Mouse (Mus musculus) 416B (cell line): ENCODE results near the gene Cks1b.

ENCODE experiments used
- DNase-seq: peaks from one replicate; pipeline ENCODE4 v3.0.0; 2011; ENCODE audit warnings: low read depth

The Cks1b gene

GRCm38 (mm10) chr3:89395806-89396653, 22.2 kb downstream of the Cks1b start:
- DNase-seq = peak; percentile 83

- DNase-seq = peak; percentile 35
Measured at GRCm38 (mm10) chr3:89395419-89395805, 22.8 kb downstream of the Cks1b start.

- DNase-seq = no peak
Measured at GRCm38 (mm10) chr3:89394894-89395256, 23.3 kb downstream of the Cks1b start.

GRCm38 (mm10) chr3:89394006-89394893, 23.9 kb downstream of the Cks1b start, which contains the start of gene Zbtb7b:
TSS of gene Zbtb7b (minus strand) at chr3:89394776.
- DNase-seq = peak; percentile 93

- DNase-seq = peak; percentile 99
Measured at GRCm38 (mm10) chr3:89393605-89394004, 24.6 kb downstream of the Cks1b start.

- DNase-seq = peak; percentile 45
Measured at GRCm38 (mm10) chr3:89392871-89393311, 25.3 kb downstream of the Cks1b start.

- peak; percentile 70 for DNase-seq
Measured at GRCm38 (mm10) chr3:89391663-89392511, 26.3 kb downstream of the Cks1b start.

GRCm38 (mm10) chr3:89390699-89391662, 27.2 kb downstream of the Cks1b start:
- DNase-seq = peak; percentile 55

- DNase-seq = peak; percentile 50
Measured at GRCm38 (mm10) chr3:89390111-89390515, 28.1 kb downstream of the Cks1b start.

- peak; percentile 69 for DNase-seq
Measured at GRCm38 (mm10) chr3:89388901-89389740, 29.1 kb downstream of the Cks1b start.

GRCm38 (mm10) chr3:89388134-89388881, 29.9 kb downstream of the Cks1b start:
- no peak for DNase-seq

- DNase-seq = no peak
Measured at GRCm38 (mm10) chr3:89387632-89388031, 30.6 kb downstream of the Cks1b start.

- DNase-seq = no peak
Measured at GRCm38 (mm10) chr3:89386438-89387420, 31.5 kb downstream of the Cks1b start.

GRCm38 (mm10) chr3:89385451-89385850, 32.7 kb downstream of the Cks1b start:
- DNase-seq = no peak

GRCm38 (mm10) chr3:89384331-89385076, 33.7 kb downstream of the Cks1b start:
- DNase-seq = no peak

- no peak for DNase-seq
Measured at GRCm38 (mm10) chr3:89383651-89384255, 34.4 kb downstream of the Cks1b start.

- DNase-seq = no peak
Measured at GRCm38 (mm10) chr3:89382950-89383349, 35.2 kb downstream of the Cks1b start.
